Mouse (Mus musculus) ES-Bruce4 (cell line): ENCODE results near the gene Slc6a1.

Experiments
- CTCF ChIP-seq: IDR thresholded peaks from one replicate; pipeline ENCODE4 v1.8.1; 2011; ENCODE audit warnings: low read depth, low read length
- POLR2A ChIP-seq: IDR thresholded peaks from one replicate; pipeline ENCODE4 v1.8.1; 2011; ENCODE audit warnings: low read length; ENCODE audit not compliant: insufficient read depth

GRCm38 (mm10) chr6:114261609-114262008 lies 20.8 kb upstream of the Slc6a1 start:
- TF ChIP-seq CTCF (no peak), POLR2A (no peak)
